Mouse (Mus musculus) liver, adult 2 months (tissue): Measurements from ENCODE around the gene Tprgl.

Experiments used
- CTCF ChIP-seq: fragments of 200-500 bp; IDR thresholded peaks from 2 replicates; pipeline ENCODE4 v1.5.1; 2011; ENCODE audit warnings: low read depth, low read length, control low read depth
- POLR2A ChIP-seq: fragments of 200-500 bp; IDR thresholded peaks from 2 replicates; pipeline ENCODE4 v1.6.1; 2011; ENCODE audit warnings: low read length, control low read depth; ENCODE audit not compliant: insufficient read depth; ENCODE audit errors: extremely low read depth

DNA sequence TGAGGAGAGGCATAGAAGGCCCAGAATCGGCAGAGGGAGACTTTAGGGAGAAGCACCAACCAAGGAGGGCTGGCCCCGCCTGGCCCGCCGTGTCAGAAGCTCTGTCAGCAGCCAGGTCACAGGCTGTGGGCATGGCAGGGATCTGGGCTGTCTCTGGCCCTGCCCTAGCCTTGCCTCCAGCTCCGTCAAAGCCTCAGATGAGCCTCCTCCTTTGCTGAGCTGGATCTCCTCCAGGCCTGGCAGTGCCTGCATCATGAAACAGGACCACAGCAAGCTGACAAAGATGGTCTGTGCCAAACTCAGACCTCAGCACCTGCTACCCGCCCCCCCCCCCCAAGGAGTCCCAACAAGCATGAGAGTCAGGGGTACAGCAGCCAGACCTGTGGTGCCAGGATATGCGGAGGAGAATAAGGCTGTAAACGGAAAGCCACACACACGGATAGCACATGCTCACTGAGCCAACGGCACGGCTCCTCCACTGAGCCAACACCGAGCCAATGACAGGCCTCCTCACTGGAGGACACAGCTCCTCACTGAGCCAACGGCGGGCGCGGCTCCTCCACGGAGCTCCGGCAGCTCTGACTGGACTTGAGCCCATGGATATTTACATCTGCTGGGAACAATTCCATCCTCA lies 51.1 kb downstream of the Tprgl start:
- no peak for TF ChIP-seq CTCF
- TF ChIP-seq POLR2A: no peak
